Mouse (Mus musculus): ENCODE results near the gene Baz2b. TPM values are rescaled to one million over a fixed set of nuclear protein-coding genes. Genes with fewer than 3 reads are reported as not detected.

Baz2b gene
- total and polyA plus RNA-seq, 3 experiments = 5.7 to 11.4 TPM; not detected in 1

GRCm38 (mm10) chr2:60128631-60129030, 81.0 kb downstream of the Baz2b start:
- Histone ChIP-seq H3K4me3 (ENCODE audit: control insufficient read depth in 1 of 2, insufficient read depth in 1 of 2, low read depth in 2 of 2, low read length in 2 of 2) (no peak overlapping the region), H3K79me2 (ENCODE audit: control insufficient read depth, insufficient read depth, low read length, poor library complexity) (no peaks in the 10 kb centered on the region), H3K4me1 (ENCODE audit: control insufficient read depth in 1 of 2, insufficient read depth in 2 of 2, low read length in 2 of 2) (no peaks in the 10 kb centered on the region), H3K27me3 (ENCODE audit: control insufficient read depth in 1 of 2, insufficient read depth in 2 of 2, low read length in 2 of 2) (peaks cover 12 to 13% of the 10 kb centered on the region in 2 experiments; a peak in 3 of 4 replicates), H3K36me3 (ENCODE audit: control insufficient read depth in 1 of 2, insufficient read depth in 2 of 2, low read length in 2 of 2) (no peaks in the 10 kb centered on the region), H3K9ac (ENCODE audit: control insufficient read depth, low read depth, low read length, poor library complexity, severe bottlenecking) (no peak overlapping the region), H3K9me3 (replicated peaks; ENCODE audit: insufficient read depth, low read length) (no peaks in the 10 kb centered on the region), H3K27ac (ENCODE audit: control insufficient read depth, low read depth, low read length) (no peak overlapping the region)
- no peak for DNase-seq (ENCODE audit: low read depth, low spot score)
- no peak for TF ChIP-seq SIN3A (IDR thresholded peaks at IDR 0.05; ENCODE audit: low read length)
- TF ChIP-seq MAFK (IDR thresholded peaks at IDR 0.05; ENCODE audit: borderline replicate concordance, low read depth, low read length) = no peak

GRCm38 (mm10) chr2:60126831-60127230, 82.8 kb downstream of the Baz2b start:
- no peak for DNase-seq (ENCODE audit: low read depth, low spot score)
- Histone ChIP-seq H3K4me1 (ENCODE audit: control insufficient read depth in 1 of 2, insufficient read depth in 2 of 2, low read length in 2 of 2) (peaks cover 0 to 3% of the 10 kb centered on the region in 2 experiments; a peak in 1 of 4 replicates), H3K27ac (ENCODE audit: control insufficient read depth, low read depth, low read length) (no peak overlapping the region), H3K9ac (ENCODE audit: control insufficient read depth, low read depth, low read length, poor library complexity, severe bottlenecking) (no peak overlapping the region), H3K79me2 (ENCODE audit: control insufficient read depth, insufficient read depth, low read length, poor library complexity) (no peaks in the 10 kb centered on the region), H3K4me3 (ENCODE audit: control insufficient read depth in 1 of 2, insufficient read depth in 1 of 2, low read depth in 2 of 2, low read length in 2 of 2) (no peak overlapping the region), H3K9me3 (replicated peaks; ENCODE audit: insufficient read depth, low read length) (no peaks in the 10 kb centered on the region), H3K36me3 (ENCODE audit: control insufficient read depth in 1 of 2, insufficient read depth in 2 of 2, low read length in 2 of 2) (peaks cover 0 to 2% of the 10 kb centered on the region in 2 experiments; a peak in 1 of 4 replicates), H3K27me3 (ENCODE audit: control insufficient read depth in 1 of 2, insufficient read depth in 2 of 2, low read length in 2 of 2) (peaks cover 14 to 15% of the 10 kb centered on the region in 2 experiments; a peak in 3 of 4 replicates)
- TF ChIP-seq CHD1 (IDR thresholded peaks at IDR 0.05; ENCODE audit: low read depth, low read length) = no peak
- TF ChIP-seq TBP (IDR thresholded peaks at IDR 0.05; ENCODE audit: low read depth, low read length) = no peak
- no peak for TF ChIP-seq ZMIZ1 (IDR thresholded peaks at IDR 0.05; ENCODE audit: low read depth, low read length)
- no peak for TF ChIP-seq CHD2 (IDR thresholded peaks at IDR 0.05; ENCODE audit: low read length)
- TF ChIP-seq SMC3 (IDR thresholded peaks at IDR 0.05; ENCODE audit: low read depth, low read length) = no peak
- TF ChIP-seq USF1 (IDR thresholded peaks at IDR 0.05; ENCODE audit: low read depth, low read length) = no peak
- no peak for TF ChIP-seq ELF1 (IDR thresholded peaks at IDR 0.05; ENCODE audit: low read depth, low read length)
- no peak for TF ChIP-seq RCOR1 (IDR thresholded peaks at IDR 0.05; ENCODE audit: low read depth, low read length)
- TF ChIP-seq TAL1 (IDR thresholded peaks at IDR 0.05; ENCODE audit: low read length) = no peak
- no peak for TF ChIP-seq GABPA (IDR thresholded peaks at IDR 0.05; ENCODE audit: low read depth, low read length)
- TF ChIP-seq POLR2AphosphoS5 (IDR thresholded peaks at IDR 0.05; ENCODE audit: borderline replicate concordance, low read depth, low read length) = no peak
- TF ChIP-seq TCF12 (IDR thresholded peaks at IDR 0.05; ENCODE audit: low read depth, low read length) = no peak
- no peak for TF ChIP-seq RAD21 (IDR thresholded peaks at IDR 0.05; ENCODE audit: low read depth, low read length)
- no peak for TF ChIP-seq CTCF (IDR thresholded peaks at IDR 0.05 in 2 of 3, conservative IDR thresholded peaks at IDR 0.05 in 1 of 3; ENCODE audit: control insufficient read depth in 1 of 3, insufficient read depth in 1 of 3, low read depth in 2 of 3, low read length in 3 of 3, poor library complexity in 1 of 3, severe bottlenecking in 1 of 3)
- TF ChIP-seq BHLHE40 (IDR thresholded peaks at IDR 0.05; ENCODE audit: borderline replicate concordance, low read depth, low read length) = no peak
- no peak for TF ChIP-seq ZNF384 (IDR thresholded peaks at IDR 0.05; ENCODE audit: low read depth, low read length)
